Mouse (Mus musculus): ENCODE measurements at regions not wholly inside any gene's neighbourhood (a gene's known extent, or its start where the extent isn't known, plus 50 kb on each side); places are given as distances from the start of the nearest gene placed in this dataset.

DNA sequence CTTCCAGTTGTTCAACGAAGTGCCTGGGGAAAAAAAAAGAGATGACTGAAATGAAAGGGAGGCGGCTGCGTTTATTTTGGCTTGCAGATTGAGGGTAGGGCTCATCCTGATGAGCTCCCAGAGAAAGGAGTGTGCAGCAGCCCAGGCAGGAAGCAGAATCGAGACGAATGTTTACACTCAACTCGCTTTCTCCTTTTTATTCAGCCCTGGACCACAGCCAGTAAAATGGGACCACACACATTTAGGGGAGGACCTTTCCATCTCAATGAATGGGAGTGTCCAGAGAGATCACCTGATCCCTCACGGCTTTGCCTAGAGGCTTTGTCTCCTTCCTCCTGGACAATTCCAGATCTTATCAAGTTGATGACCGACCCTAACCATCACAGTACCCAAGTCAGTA, 198.8 kb upstream of the Srrm4 start:
- TF ChIP-seq POLR2A (IDR thresholded peaks at IDR 0.05; ENCODE audit: control insufficient read depth, extremely low read depth, insufficient read depth, low read length, poor library complexity), result no peak
- TF ChIP-seq CTCF (IDR thresholded peaks at IDR 0.05; ENCODE audit: borderline replicate concordance, control insufficient read depth, extremely low read depth, insufficient read depth, low read length, poor library complexity), result no peak

Measured in thymus, adult 2 months (tissue).